Mouse (Mus musculus) liver, postnatal 0 days (tissue): Measurements from ENCODE around the gene Nf1. TPM values are rescaled to one million over a fixed set of nuclear protein-coding genes. Genes with fewer than 3 reads are reported as not detected.
A peak's percentile ranks its signal among the peaks of the same experiment; 100 is the strongest.

Source experiments
- ATAC-seq: fragments of 200-750 bp; cut with Nextera tagmentation; 2 replicates; pipeline ENCODE4 v1.8.0; 2017; ENCODE audit warnings: mild to moderate bottlenecking, moderate library complexity
- DNase-seq: peaks from one replicate; pipeline ENCODE4 v3.0.0-alpha.2; 2016
- H3K27ac ChIP-seq: fragments of 300-500 bp; sonication (generic); 2 replicates; pipeline ENCODE4 v1.5.1; 2014; ENCODE audit warnings: antibody characterized with exemption, moderate library complexity, mild to moderate bottlenecking, low read depth
- H3K27me3 ChIP-seq: fragments of 300-500 bp; sonication (generic); 2 replicates; pipeline ENCODE4 v1.6.1; 2014; ENCODE audit warnings: low read length, control low read depth, mixed read lengths; ENCODE audit not compliant: insufficient read depth
- H3K36me3 ChIP-seq: fragments of 300-500 bp; sonication (generic); replicated peaks from 2 replicates; pipeline ENCODE4 v1.6.1; 2014; ENCODE audit warnings: mild to moderate bottlenecking, control low read depth, low read length, moderate library complexity, mixed read lengths; ENCODE audit not compliant: insufficient read depth
- H3K4me1 ChIP-seq: fragments of 300-500 bp; sonication (generic); 2 replicates; pipeline ENCODE4 v1.6.1; 2014; ENCODE audit warnings: antibody characterized with exemption, mild to moderate bottlenecking, control low read depth; ENCODE audit not compliant: insufficient read depth
- H3K4me2 ChIP-seq: fragments of 300-500 bp; sonication (generic); 2 replicates; pipeline ENCODE4 v1.6.1; 2014; ENCODE audit warnings: low read depth, mild to moderate bottlenecking, low read length, moderate library complexity, mixed read lengths
- H3K4me3 ChIP-seq: fragments of 300-500 bp; sonication (generic); 2 replicates; pipeline ENCODE4 v1.5.1; 2014; ENCODE audit warnings: low read depth, low read length
- H3K9ac ChIP-seq: fragments of 300-500 bp; sonication (generic); replicated peaks from 2 replicates; pipeline ENCODE4 v1.6.1; 2014; ENCODE audit warnings: mild to moderate bottlenecking, moderate library complexity
- H3K9me3 ChIP-seq: fragments of 300-500 bp; sonication (generic); 2 replicates; pipeline ENCODE4 v1.6.1; 2016; ENCODE audit warnings: mild to moderate bottlenecking, control low read depth, low read length, mixed read lengths
- CTCF ChIP-seq: sonication (generic); IDR thresholded peaks from 2 replicates; pipeline ENCODE4 v1.5.1; 2016; ENCODE audit warnings: antibody characterized with exemption, low read depth
- EP300 ChIP-seq: IDR thresholded peaks from 2 replicates; pipeline ENCODE4 v1.6.1; 2016; ENCODE audit warnings: antibody characterized with exemption, low read depth, mild to moderate bottlenecking
- WGBS: fragments of 180-500 bp; shearing (Covaris S2); extraction: QIAGEN DNeasy Blood & Tissue Kit; methylation state at CpG from one replicate; pipeline ENCODE4 v1.1.7; 2014; ENCODE audit not compliant: insufficient replicate concordance; 5-methylcytosine and 5-hydroxymethylcytosine counted together
- polyA plus RNA-seq: library from polyadenylated mRNA; unstranded; fragments of >200 nt; fragmentation: Nextera tagmentation; extraction: Ambion mirVana; gene quantifications from 2 replicates; pipeline ENCODE4 v1.2.1, GENCODE M21; 2015

Gene Nf1
- polyA plus RNA-seq, 1 experiment from 2014 or later = 2.7 TPM

DNA sequence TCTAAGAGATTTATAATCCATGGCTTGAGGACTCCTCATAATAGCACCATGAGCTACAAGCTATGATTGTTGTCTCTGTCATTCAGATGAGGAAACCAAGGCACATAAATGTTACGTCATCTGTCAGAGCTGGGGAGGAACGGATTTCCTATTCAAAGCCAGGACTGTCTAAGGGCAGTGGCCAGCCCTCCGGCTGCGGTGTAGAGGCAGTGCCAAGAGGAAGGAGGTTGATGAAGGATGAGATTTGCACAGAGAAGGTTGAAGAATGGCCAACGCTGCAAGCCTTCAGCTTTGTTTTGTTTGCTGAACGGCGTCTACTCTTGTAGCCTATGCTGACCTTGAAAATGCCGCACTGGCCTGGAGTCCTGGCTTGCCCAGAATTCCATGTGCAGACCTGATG, 13.8 kb upstream of the Nf1 start:
- WGBS = 34% methylated on average over 8 of the region's 8 CpGs

DNA sequence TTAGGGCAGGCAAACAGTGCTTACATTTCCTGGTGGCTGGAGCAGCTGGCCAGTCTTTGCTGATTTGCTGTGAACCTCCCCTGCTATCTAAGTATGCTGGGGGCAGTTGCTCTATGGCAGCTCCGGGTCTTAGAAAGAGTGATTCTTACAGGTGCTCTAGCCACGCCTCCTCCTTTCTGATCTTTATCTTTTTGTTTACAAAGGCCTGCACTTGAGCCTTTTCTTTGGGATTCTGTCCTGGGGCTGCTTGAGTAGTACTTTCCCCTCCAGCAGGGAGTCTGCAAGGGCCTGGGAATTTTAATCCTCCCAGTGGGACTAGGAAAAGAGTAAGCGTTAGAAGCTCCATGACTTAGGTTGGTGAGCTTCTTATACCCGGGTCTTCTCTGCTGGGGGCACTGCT, 12.4 kb upstream of the Nf1 start:
- ATAC-seq (no peak), DNase-seq (no peak)
- no peak overlapping the region for H3K9ac ChIP-seq
- 54% methylated on average over 4 of the region's 4 CpGs for WGBS
- H3K4me2 ChIP-seq = no peak overlapping the region
- H3K4me1 ChIP-seq = no peaks in the 10 kb centered on the region
- H3K4me3 ChIP-seq = no peak overlapping the region
- no peaks in the 10 kb centered on the region for H3K36me3 ChIP-seq
- no peaks in the 10 kb centered on the region for H3K9me3 ChIP-seq
- TF ChIP-seq CTCF (no peak), EP300 (no peak)
- no peak overlapping the region for H3K27ac ChIP-seq
- no peaks in the 10 kb centered on the region for H3K27me3 ChIP-seq

More for the DNA sequence above, 13.8 kb upstream of the Nf1 start:
- no peak overlapping the region for H3K27ac ChIP-seq
- H3K9me3 ChIP-seq = no peaks in the 10 kb centered on the region
- no peak overlapping the region for H3K9ac ChIP-seq
- H3K4me1 ChIP-seq = no peaks in the 10 kb centered on the region
- no peaks in the 10 kb centered on the region for H3K27me3 ChIP-seq
- H3K36me3 ChIP-seq = no peaks in the 10 kb centered on the region
- no peak overlapping the region for H3K4me3 ChIP-seq
- no peak overlapping the region for H3K4me2 ChIP-seq
- no peak for ATAC-seq
- TF ChIP-seq CTCF = no peak
- TF ChIP-seq EP300 = no peak
- no peak for DNase-seq

DNA sequence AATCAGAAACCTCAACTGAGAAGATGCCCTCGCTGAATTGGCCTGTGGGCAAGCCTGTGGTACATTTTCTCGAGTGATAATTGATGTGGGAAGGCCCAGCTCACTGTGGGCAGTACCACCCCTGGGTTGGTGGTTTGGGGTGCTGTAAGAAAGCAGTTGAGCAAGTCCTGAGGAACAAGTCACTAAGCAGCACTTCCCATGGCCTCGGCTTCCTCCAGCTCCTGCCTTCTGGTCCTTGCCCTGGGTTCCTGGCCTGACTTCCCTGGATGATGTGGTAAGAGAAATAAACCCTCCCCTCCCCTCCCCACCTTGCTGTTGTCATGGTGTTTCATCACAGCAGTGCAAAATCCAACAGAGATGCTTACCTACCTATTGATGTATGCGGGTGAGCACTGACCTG, 11.4 kb upstream of the Nf1 start:
- Histone ChIP-seq H3K36me3 (no peaks in the 10 kb centered on the region), H3K27me3 (no peaks in the 10 kb centered on the region), H3K4me1 (no peaks in the 10 kb centered on the region), H3K4me3 (no peak overlapping the region), H3K9me3 (no peaks in the 10 kb centered on the region), H3K9ac (no peak overlapping the region), H3K4me2 (no peak overlapping the region), H3K27ac (no peak overlapping the region)
- no peak for DNase-seq
- TF ChIP-seq CTCF (no peak), EP300 (no peak)
- 66% methylated on average over 4 of the region's 4 CpGs for WGBS
- ATAC-seq = peak; percentile 64; the same call in 1 of the 2 replicates

DNA sequence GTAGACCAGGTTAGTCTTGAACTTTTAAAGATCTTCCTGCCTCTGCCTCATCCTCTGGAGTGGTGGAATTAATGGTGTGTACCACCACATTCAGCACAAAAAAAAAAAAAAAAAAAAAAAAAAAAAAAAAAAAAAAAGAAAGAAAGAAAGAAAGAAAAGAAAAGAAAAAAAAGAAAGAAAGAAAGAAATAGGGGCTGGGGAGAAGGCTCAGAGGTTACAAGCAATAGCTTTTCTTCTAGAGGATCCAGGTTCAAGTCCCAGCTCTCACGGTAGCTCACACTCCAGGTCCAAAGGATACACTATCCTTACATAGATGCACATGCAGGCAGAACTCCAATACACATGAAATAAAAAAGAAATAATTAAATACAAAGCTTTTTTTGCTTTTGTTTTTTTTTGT, 9.9 kb upstream of the Nf1 start:
- H3K4me2 ChIP-seq = no peak overlapping the region
- no peaks in the 10 kb centered on the region for H3K9me3 ChIP-seq
- 100% methylated on average over 1 of the region's 1 CpGs for WGBS
- TF ChIP-seq EP300 = no peak
- no peak for TF ChIP-seq CTCF
- H3K27me3 ChIP-seq = no peaks in the 10 kb centered on the region
- no peak overlapping the region for H3K4me3 ChIP-seq
- no peaks in the 10 kb centered on the region for H3K36me3 ChIP-seq
- H3K9ac ChIP-seq = no peak overlapping the region
- H3K4me1 ChIP-seq = no peaks in the 10 kb centered on the region
- DNase-seq (no peak), ATAC-seq (no peak)
- H3K27ac ChIP-seq = no peak overlapping the region

DNA sequence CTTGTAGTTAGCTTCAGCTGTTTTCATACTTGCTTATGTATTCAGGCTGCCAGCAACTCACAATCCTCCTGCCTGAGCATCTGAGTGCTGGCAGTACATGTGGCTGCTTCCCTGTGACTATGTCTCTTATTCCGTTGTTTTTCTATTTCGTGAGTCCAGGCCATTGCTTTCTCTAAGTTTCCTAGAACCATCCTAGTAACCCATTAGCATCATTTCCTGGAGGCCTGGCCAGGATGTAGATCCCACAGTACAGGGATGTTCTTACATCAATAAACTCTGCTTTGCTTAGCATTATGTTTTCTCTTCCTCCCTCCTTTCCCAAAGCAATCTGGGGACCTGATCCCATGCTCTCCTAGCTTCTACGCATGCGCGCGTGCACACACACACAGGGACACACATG, 4.4 kb upstream of the Nf1 start:
- Histone ChIP-seq H3K9me3 (no peaks in the 10 kb centered on the region), H3K27me3 (no peaks in the 10 kb centered on the region), H3K4me1 (peaks cover 3% of the 10 kb centered on the region), H3K36me3 (no peaks in the 10 kb centered on the region), H3K27ac (no peak overlapping the region), H3K4me3 (no peak overlapping the region), H3K9ac (no peak overlapping the region), H3K4me2 (no peak overlapping the region)
- ATAC-seq = no peak
- DNase-seq = no peak
- TF ChIP-seq CTCF = no peak
- TF ChIP-seq EP300 = no peak
- WGBS = 85% methylated on average over 6 of the region's 6 CpGs

DNA sequence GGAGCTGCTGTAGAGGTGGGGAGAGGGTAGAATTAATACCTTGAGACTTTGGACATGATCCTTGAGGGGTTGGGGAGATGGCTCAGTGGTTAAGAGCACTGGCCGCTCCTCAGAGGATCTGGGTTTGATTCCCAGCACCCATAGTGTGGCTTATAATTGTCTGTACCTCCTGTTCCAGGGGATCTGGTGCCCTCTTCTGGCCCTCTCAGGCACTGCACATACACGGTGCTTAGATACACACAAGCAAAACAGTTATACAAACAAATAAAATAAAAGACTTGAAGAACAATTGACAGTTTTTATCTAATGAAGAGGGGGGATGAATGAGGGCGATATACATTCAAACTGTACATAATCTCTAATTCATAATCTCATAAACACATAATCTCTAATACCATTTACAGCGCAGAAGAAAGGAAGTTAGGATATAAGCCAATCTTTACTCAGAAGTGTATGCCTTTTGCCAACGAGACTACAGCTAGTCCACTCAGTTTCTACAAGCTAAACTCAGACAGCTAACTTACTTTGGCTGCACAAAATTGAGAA, 2.7 kb upstream of the Nf1 start:
- no peaks in the 10 kb centered on the region for H3K9me3 ChIP-seq
- H3K27me3 ChIP-seq = no peaks in the 10 kb centered on the region
- ATAC-seq (no peak), DNase-seq (peak; percentile 45)
- no peak overlapping the region for H3K4me2 ChIP-seq
- H3K9ac ChIP-seq = no peak overlapping the region
- no peak overlapping the region for H3K27ac ChIP-seq
- peak; percentile 59 for TF ChIP-seq CTCF
- no peak for TF ChIP-seq EP300
- no peak overlapping the region for H3K4me3 ChIP-seq
- no peaks in the 10 kb centered on the region for H3K36me3 ChIP-seq
- H3K4me1 ChIP-seq = peaks cover 11% of the 10 kb centered on the region
- 83% methylated on average over 5 of the region's 5 CpGs for WGBS

DNA sequence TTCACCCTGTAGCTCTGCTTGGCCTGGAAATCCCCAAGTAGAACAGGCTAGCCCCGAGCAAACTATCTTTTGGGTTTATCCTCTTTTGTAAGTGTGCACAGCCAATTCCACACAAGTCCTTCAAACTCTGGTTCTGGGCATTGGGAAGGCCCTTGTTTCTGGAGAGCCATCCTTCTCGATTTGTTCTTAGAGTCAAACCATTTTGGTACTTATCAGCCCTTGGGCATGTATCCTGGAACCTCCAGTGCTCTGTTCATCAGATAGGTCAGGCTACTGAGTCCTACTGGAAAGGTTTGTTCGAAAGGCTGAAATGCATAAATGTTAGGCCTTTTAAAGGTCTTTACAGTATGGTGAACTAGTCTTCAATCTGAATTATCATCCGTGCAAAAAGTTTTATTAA, 872 bp upstream of the Nf1 start:
- Histone ChIP-seq H3K9ac (peak overlapping the region; percentile 96), H3K27ac (no peak overlapping the region), H3K4me1 (peaks cover 11% of the 10 kb centered on the region), H3K27me3 (no peaks in the 10 kb centered on the region), H3K4me3 (peak overlapping the region; percentile 94), H3K4me2 (peak overlapping the region; percentile 95), H3K36me3 (no peaks in the 10 kb centered on the region), H3K9me3 (no peaks in the 10 kb centered on the region)
- ATAC-seq (no peak), DNase-seq (no peak)
- TF ChIP-seq CTCF = no peak
- TF ChIP-seq EP300 = no peak
- WGBS = 49% methylated on average over 4 of the region's 4 CpGs
